ENCODE assay signal across 11 mouse cellular contexts in genomic region chr7:130425991-130426390, GRCm38 (mm10).
"Had no signal": no experiment of that assay in that cellular context is flagged by ENCODE, and none has a peak within 500 bp of the region (broad histone marks: within the 10 kb centered on the region; RNA-seq: fewer than 3 reads in every experiment).

No protein-coding gene starts in this region.

- H3K27me3 ChIP-seq: kidney, embryonic 15.5 days; midbrain, embryonic 13.5 days had no signal

- H3K9me3 ChIP-seq: kidney, embryonic 15.5 days; midbrain, embryonic 13.5 days had no signal

- H3K4me3 ChIP-seq: kidney, embryonic 15.5 days; left cerebral cortex, adult 2 months; midbrain, embryonic 13.5 days had no signal

- ATAC-seq: midbrain, embryonic 13.5 days had no signal

- H3K36me3 ChIP-seq: kidney, embryonic 15.5 days; midbrain, embryonic 13.5 days had no signal

- H3K4me2 ChIP-seq: kidney, embryonic 15.5 days; midbrain, embryonic 13.5 days had no signal

- DNase-seq: kidney, postnatal 25 days; lung, adult 18-20 months; lung, postnatal 36 days; right cerebral cortex, adult 18-20 months; right cerebral cortex, postnatal 25 days; thymus, adult 2 months; thymus, postnatal 25 days had no signal

- H3K27ac ChIP-seq: left cerebral cortex, adult 2 months; liver, embryonic 14.5 days; midbrain, embryonic 13.5 days had no signal

- H3K9ac ChIP-seq: kidney, embryonic 15.5 days; liver, embryonic 14.5 days; midbrain, embryonic 13.5 days had no signal
